Mouse (Mus musculus) lung, adult 2 months (tissue): Measurements from ENCODE around the gene Gm11541.

Experiments
- CTCF ChIP-seq: fragments of 200-500 bp; IDR thresholded peaks from 2 replicates; pipeline ENCODE4 v1.5.1; 2011; ENCODE audit warnings: mild to moderate bottlenecking, low read length, control low read depth; ENCODE audit not compliant: insufficient read depth
- POLR2A ChIP-seq: fragments of 200-500 bp; IDR thresholded peaks from 2 replicates; pipeline ENCODE4 v1.6.1; 2011; ENCODE audit warnings: low read depth, mild to moderate bottlenecking, control low read depth, low read length, borderline replicate concordance; ENCODE audit errors: extremely low read depth

DNA sequence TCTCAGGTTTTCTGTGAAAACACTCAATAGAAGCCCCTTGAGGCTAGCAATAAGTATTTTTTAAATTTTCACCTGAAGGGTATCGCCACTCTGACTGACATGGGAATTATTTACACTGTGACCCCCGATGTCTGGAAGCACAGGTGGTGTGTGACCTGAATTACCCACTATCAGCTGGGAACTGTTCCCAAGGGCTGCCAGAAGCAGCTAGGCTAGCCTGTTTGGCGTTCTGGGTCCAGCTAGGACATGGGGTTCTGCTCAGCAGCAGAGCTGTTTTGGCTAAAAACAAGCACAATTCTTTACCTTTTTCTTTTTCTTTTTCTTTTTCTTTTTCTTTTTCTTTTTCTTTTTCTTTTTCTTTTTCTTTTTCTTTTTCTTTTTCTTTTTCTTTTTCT, 2.1 kb downstream of the Gm11541 start:
- TF ChIP-seq CTCF (no peak), POLR2A (no peak)
